Mouse (Mus musculus): ENCODE measurements around the gene Klra1.
"Not testable (repeated sequence)": the region's sequence is repeated elsewhere in the genome, so short reads cannot be mapped to it uniquely, and the experiment has no call there.

The Klra1 gene

GRCm38 (mm10) chr6:130386750-130387149, at the start of gene Klra1:
Gene Klra1, minus strand, starts transcription at chr6:130386874.
- DNase-seq, result no peak

- DNase-seq, result no peak
Measured at GRCm38 (mm10) chr6:130429511-130429910, 42.8 kb upstream of the Klra1 start.

- DNase-seq, result no peak
Measured at GRCm38 (mm10) chr6:130419158-130419557, 32.5 kb upstream of the Klra1 start.

GRCm38 (mm10) chr6:130404882-130405281, 18.2 kb upstream of the Klra1 start:
- DNase-seq, result no peak

GRCm38 (mm10) chr6:130385803-130386202, 871 bp downstream of the Klra1 start:
- no peak for DNase-seq

- no peak for DNase-seq
Measured at GRCm38 (mm10) chr6:130382375-130382774, 4.3 kb downstream of the Klra1 start.

- not testable (repeated sequence) for DNase-seq
Measured at GRCm38 (mm10) chr6:130345381-130345780, 41.3 kb downstream of the Klra1 start.

- not testable (repeated sequence) for DNase-seq
Measured at GRCm38 (mm10) chr6:130341973-130342372, 44.7 kb downstream of the Klra1 start.

- DNase-seq, result no peak
Measured at GRCm38 (mm10) chr6:130337411-130337810, 49.3 kb downstream of the Klra1 start, which contains the start of gene Klra3. Gene Klra3, minus strand, starts transcription at chr6:130337574.

All from thymus, adult 18-20 months (tissue).